Mouse (Mus musculus) spleen, adult 2 months (tissue): Measurements from ENCODE around the gene Cdcp2. TPM values are rescaled to one million over a fixed set of nuclear protein-coding genes. Genes with fewer than 3 reads are reported as not detected.

Experiments used
- DNase-seq, 2 experiments: peaks; one replicate each; pipeline versions ENCODE4 v3.0.0 to v3.0.0-alpha.2; 2012 to 2021; ENCODE audit warnings: low spot score in 2 of 2, low read depth in 1 of 2
- H3K27ac ChIP-seq: fragments of 200-500 bp; 2 replicates; pipeline ENCODE4 v1.5.1; 2012; ENCODE audit warnings: low read length, inconsistent platforms; ENCODE audit not compliant: insufficient read depth
- H3K27me3 ChIP-seq: fragments of 200-500 bp; 2 replicates; pipeline ENCODE4 v1.6.1; 2012; ENCODE audit warnings: mild to moderate bottlenecking, moderate library complexity, low read length, inconsistent platforms; ENCODE audit not compliant: control insufficient read depth, insufficient read depth
- H3K36me3 ChIP-seq: fragments of 200-500 bp; 2 replicates; pipeline ENCODE4 v1.6.1; 2012; ENCODE audit warnings: mild to moderate bottlenecking, low read length, inconsistent platforms; ENCODE audit not compliant: control insufficient read depth, insufficient read depth
- H3K4me1 ChIP-seq: fragments of 200-500 bp; 2 replicates; pipeline ENCODE4 v1.6.1; 2011; ENCODE audit warnings: inconsistent platforms; ENCODE audit not compliant: control insufficient read depth, insufficient read depth, insufficient read length
- H3K4me3 ChIP-seq: fragments of 200-500 bp; 2 replicates; pipeline ENCODE4 v1.5.1; 2011; ENCODE audit warnings: mild to moderate bottlenecking, inconsistent platforms; ENCODE audit not compliant: insufficient read depth, insufficient read length; ENCODE audit errors: extremely low read depth
- CTCF ChIP-seq: fragments of 200-500 bp; IDR thresholded peaks from 2 replicates; pipeline ENCODE4 v1.5.1; 2011; ENCODE audit warnings: mild to moderate bottlenecking, inconsistent platforms; ENCODE audit not compliant: insufficient read depth, insufficient read length, insufficient replicate concordance; ENCODE audit errors: extremely low read depth
- POLR2A ChIP-seq: fragments of 200-500 bp; IDR thresholded peaks from 2 replicates; pipeline ENCODE4 v1.6.1; 2011; ENCODE audit warnings: low read depth, low read length, inconsistent platforms
- WGBS: fragments of 180-500 bp; shearing (Covaris S2); methylation state at CpG from one replicate; pipeline ENCODE4 v1.1.7; 2018; 5-methylcytosine and 5-hydroxymethylcytosine counted together
- polyA plus RNA-seq: library from polyadenylated mRNA; depleted of rRNA; stranded (reverse); fragments of >200 nt; gene quantifications from 2 replicates; pipeline ENCODE4 v1.2.3, GENCODE M21; 2012

Cdcp2 gene
- polyA plus RNA-seq, 1 experiment: not detected

- Histone ChIP-seq H3K4me1 (no peaks in the 10 kb centered on the region), H3K36me3 (no peaks in the 10 kb centered on the region), H3K27me3 (no peaks in the 10 kb centered on the region), H3K4me3 (no peak overlapping the region), H3K27ac (no peak overlapping the region)
- 90% methylated on average over 9 of the region's 9 CpGs for WGBS
- no peak for DNase-seq
- TF ChIP-seq POLR2A: no peak
- TF ChIP-seq CTCF: no peak
Observed at GRCm38 (mm10) chr4:107072343-107072742, 24.3 kb upstream of the Cdcp2 start.

GRCm38 (mm10) chr4:107075456-107075855, 21.2 kb upstream of the Cdcp2 start:
- no peak for DNase-seq
- TF ChIP-seq POLR2A (no peak), CTCF (no peak)
- 87% methylated on average over 5 of the region's 5 CpGs for WGBS
- Histone ChIP-seq H3K27ac (no peak overlapping the region), H3K27me3 (no peaks in the 10 kb centered on the region), H3K4me3 (no peak overlapping the region), H3K36me3 (no peaks in the 10 kb centered on the region), H3K4me1 (no peaks in the 10 kb centered on the region; the same call in 1 of the 2 replicates)

GRCm38 (mm10) chr4:107078894-107079293, 17.8 kb upstream of the Cdcp2 start:
- H3K4me3 ChIP-seq: no peak overlapping the region
- H3K36me3 ChIP-seq: no peaks in the 10 kb centered on the region
- 83% methylated on average over 4 of the region's 4 CpGs for WGBS
- H3K4me1 ChIP-seq: no peaks in the 10 kb centered on the region; the same call in 1 of the 2 replicates
- H3K27me3 ChIP-seq: no peaks in the 10 kb centered on the region
- no peak overlapping the region for H3K27ac ChIP-seq
- DNase-seq: no peak
- no peak for TF ChIP-seq CTCF
- no peak for TF ChIP-seq POLR2A

- Histone ChIP-seq H3K4me3 (no peak overlapping the region), H3K27ac (no peak overlapping the region), H3K36me3 (no peaks in the 10 kb centered on the region), H3K27me3 (no peaks in the 10 kb centered on the region), H3K4me1 (no peaks in the 10 kb centered on the region; the same call in 1 of the 2 replicates)
- TF ChIP-seq CTCF (no peak), POLR2A (no peak)
- DNase-seq: no peak
Observed at GRCm38 (mm10) chr4:107079716-107080115, 17.0 kb upstream of the Cdcp2 start.

GRCm38 (mm10) chr4:107082185-107082584, 14.5 kb upstream of the Cdcp2 start:
- Histone ChIP-seq H3K27me3 (no peaks in the 10 kb centered on the region), H3K36me3 (no peaks in the 10 kb centered on the region), H3K27ac (no peak overlapping the region), H3K4me1 (no peaks in the 10 kb centered on the region; the same call in 1 of the 2 replicates), H3K4me3 (no peak overlapping the region)
- WGBS: 83% methylated on average over 3 of the region's 3 CpGs
- DNase-seq: no peak
- no peak for TF ChIP-seq POLR2A
- no peak for TF ChIP-seq CTCF

GRCm38 (mm10) chr4:107083126-107083525, 13.6 kb upstream of the Cdcp2 start:
- TF ChIP-seq POLR2A (no peak), CTCF (no peak)

GRCm38 (mm10) chr4:107084343-107084742, 12.3 kb upstream of the Cdcp2 start:
- no peak for DNase-seq
- H3K27me3 ChIP-seq: no peaks in the 10 kb centered on the region
- no peaks in the 10 kb centered on the region; the same call in 1 of the 2 replicates for H3K4me1 ChIP-seq
- TF ChIP-seq CTCF: no peak
- H3K4me3 ChIP-seq: no peak overlapping the region
- no peaks in the 10 kb centered on the region for H3K36me3 ChIP-seq
- 67% methylated on average over 1 of the region's 1 CpGs for WGBS
- no peak overlapping the region for H3K27ac ChIP-seq

More at GRCm38 (mm10) chr4:107083126-107083525, 13.6 kb upstream of the Cdcp2 start:
- Histone ChIP-seq H3K27ac (no peak overlapping the region), H3K4me3 (no peak overlapping the region), H3K36me3 (no peaks in the 10 kb centered on the region), H3K4me1 (no peaks in the 10 kb centered on the region; the same call in 1 of the 2 replicates), H3K27me3 (no peaks in the 10 kb centered on the region)
- WGBS: 94% methylated on average over 4 of the region's 4 CpGs
- no peak for DNase-seq
